ENCODE assay signal across 7 mouse cellular contexts in genomic region chr5:134183880-134184808, GRCm38 (mm10). TPM values are rescaled to one million over a fixed set of nuclear protein-coding genes. Genes with fewer than 3 reads are reported as not detected.
DNase-seq lines count a peak whose midpoint lies in the region; ATAC-seq lines count a peak whose summit lies in the region.

TSS of gene Gtf2ird2 (plus strand) at chr5:134184019.

- DNase-seq in adrenal gland, postnatal 10 days, result peak; percentile 99
- DNase-seq in embryonic facial prominence, embryonic 10.5 days (ENCODE audit: low spot score), result peak; percentile 99
- DNase-seq in kidney, adult 11 months, result peak; percentile 99
- DNase-seq in limb, embryonic 10.5 days (ENCODE audit: low spot score), result peak; percentile 98
- DNase-seq in spleen, adult 12 weeks (ENCODE audit: low spot score), result peak; percentile 97

- H3K27ac ChIP-seq in embryonic facial prominence, embryonic 10.5 days (replicated peaks), result peak within 1 kb of the TSS; percentile 99
- H3K27ac ChIP-seq in limb, embryonic 10.5 days, result peak within 1 kb of the TSS; percentile 99
- H3K27ac ChIP-seq in midbrain, embryonic 13.5 days, result peak within 1 kb of the TSS; percentile 95

- H3K4me3 ChIP-seq in embryonic facial prominence, embryonic 10.5 days, result peak within 1 kb of the TSS; percentile 85
- H3K4me3 ChIP-seq in limb, embryonic 10.5 days, result peak within 1 kb of the TSS; percentile 73
- H3K4me3 ChIP-seq in midbrain, embryonic 13.5 days (replicated peaks), result peak within 1 kb of the TSS; percentile 66

- peak; percentile 87 for ATAC-seq in granulocyte monocyte progenitor cell, adult 5-6 weeks (replicated peaks; ENCODE audit: poor library complexity, severe bottlenecking)
- peak; percentile 92 for ATAC-seq in midbrain, embryonic 13.5 days

- H3K4me1 ChIP-seq in embryonic facial prominence, embryonic 10.5 days, result peaks cover 26% of the 10 kb centered on the region
- peaks cover 26% of the 10 kb centered on the region for H3K4me1 ChIP-seq in limb, embryonic 10.5 days
- H3K4me1 ChIP-seq in midbrain, embryonic 13.5 days (replicated peaks), result peaks cover 19% of the 10 kb centered on the region

- peak within 1 kb of the TSS; percentile 83 for H3K4me2 ChIP-seq in midbrain, embryonic 13.5 days (replicated peaks)

- no peaks in the 10 kb centered on the region for H3K27me3 ChIP-seq in embryonic facial prominence, embryonic 10.5 days (replicated peaks; ENCODE audit: low read depth, poor library complexity, severe bottlenecking)
- H3K27me3 ChIP-seq in limb, embryonic 10.5 days (ENCODE audit: low read depth, poor library complexity, severe bottlenecking), result no peaks in the 10 kb centered on the region
- no peaks in the 10 kb centered on the region for H3K27me3 ChIP-seq in midbrain, embryonic 13.5 days

- WGBS in embryonic facial prominence, embryonic 10.5 days, result under 1% methylated on average over 92 of the region's 92 CpGs
- WGBS in limb, embryonic 10.5 days, result under 1% methylated on average over 92 of the region's 92 CpGs
- under 1% methylated on average over 80 of the region's 92 CpGs for WGBS in midbrain, embryonic 13.5 days

- H3K36me3 ChIP-seq in embryonic facial prominence, embryonic 10.5 days (replicated peaks), result no peaks in the 10 kb centered on the region
- H3K36me3 ChIP-seq in limb, embryonic 10.5 days, result no peaks in the 10 kb centered on the region
- no peaks in the 10 kb centered on the region for H3K36me3 ChIP-seq in midbrain, embryonic 13.5 days

- no peaks in the 10 kb centered on the region for H3K9me3 ChIP-seq in embryonic facial prominence, embryonic 10.5 days
- H3K9me3 ChIP-seq in limb, embryonic 10.5 days (replicated peaks), result no peaks in the 10 kb centered on the region
- no peaks in the 10 kb centered on the region for H3K9me3 ChIP-seq in midbrain, embryonic 13.5 days

- peak within 1 kb of the TSS; percentile 79 for H3K9ac ChIP-seq in midbrain, embryonic 13.5 days (replicated peaks)

RNA-seq across cellular contexts. Expression of gene Gtf2ird2, which starts in this region (rescaled TPM):
- total RNA-seq in adrenal gland, postnatal 10 days (2021), result 10 to 100 TPM in 1 of 2 experiments, 1 to 10 TPM in 1; 7.4 to 12.0 TPM
- 8.1 and 8.5 TPM in 2 replicates for polyA plus RNA-seq in embryonic facial prominence, embryonic 10.5 days (2016; fragmentation: Nextera tagmentation; extraction: Ambion mirVana)
- total RNA-seq in granulocyte monocyte progenitor cell, adult 5-6 weeks (2014; fragmentation: Nextera tagmentation), result 1.3 and 15.1 TPM in 2 replicates
- total RNA-seq in granulocyte monocyte progenitor cell, adult 5-6 weeks (2017), result 3.9 and 5.0 TPM in 2 replicates
- 5.3 and 7.3 TPM in 2 replicates for polyA plus RNA-seq in limb, embryonic 10.5 days (2016; fragmentation: Nextera tagmentation; extraction: Ambion mirVana)
- polyA plus RNA-seq in midbrain, embryonic 13.5 days (2015; fragmentation: Nextera tagmentation; extraction: Ambion mirVana), result 15.1 and 15.7 TPM in 2 replicates

Comparison
In these comparisons a context has a peak if more than half of its experiments do, and no peak if none do; other contexts are left out.
1. Peak in every context shown above with its lines: DNase-seq, ATAC-seq, H3K4me3 ChIP-seq and H3K27ac ChIP-seq.